Mouse (Mus musculus): ENCODE measurements around the gene Acox1. TPM values are rescaled to one million over a fixed set of nuclear protein-coding genes. Genes with fewer than 3 reads are reported as not detected.

The Acox1 gene
- polyA plus RNA-seq, 1 experiment from 2014 or later, result 14.5 TPM

- H3K4me2 ChIP-seq, result peak overlapping the region; percentile 78
- WGBS (ENCODE audit: insufficient replicate concordance), result 10% methylated on average over 6 of the region's 6 CpGs
- ATAC-seq (ENCODE audit: low read depth), result no peak
- H3K4me3 ChIP-seq (replicated peaks), result peak overlapping the region; percentile 72
- peaks cover 3% of the 10 kb centered on the region; the same call in 1 of the 2 replicates for H3K36me3 ChIP-seq
- H3K9ac ChIP-seq, result peak overlapping the region; percentile 83
- DNase-seq, result no peak
- H3K9me3 ChIP-seq (replicated peaks), result no peaks in the 10 kb centered on the region
- H3K4me1 ChIP-seq (replicated peaks), result peaks cover 29% of the 10 kb centered on the region
- H3K27me3 ChIP-seq, result no peaks in the 10 kb centered on the region
- H3K27ac ChIP-seq, result peak overlapping the region; percentile 73
These were observed 31.6 kb downstream of the Acox1 start for GRCm38 (mm10) chr11:116167232-116167631.

- H3K9me3 ChIP-seq (replicated peaks), result no peaks in the 10 kb centered on the region
- no peak overlapping the region for H3K4me3 ChIP-seq (replicated peaks)
- ATAC-seq (ENCODE audit: low read depth) (no peak), DNase-seq (no peak)
- peaks cover 29% of the 10 kb centered on the region for H3K4me1 ChIP-seq (replicated peaks)
- peaks cover 18% of the 10 kb centered on the region; the same call in 1 of the 2 replicates for H3K36me3 ChIP-seq
- H3K27ac ChIP-seq, result no peak overlapping the region; the same call in 1 of the 2 replicates
- H3K27me3 ChIP-seq, result no peaks in the 10 kb centered on the region
- no peak overlapping the region for H3K4me2 ChIP-seq
- WGBS (ENCODE audit: insufficient replicate concordance), result 60% methylated on average over 9 of the region's 9 CpGs
- no peak overlapping the region for H3K9ac ChIP-seq
These were observed 35.8 kb downstream of the Acox1 start for GRCm38 (mm10) chr11:116163002-116163401.

- no peak overlapping the region for H3K4me3 ChIP-seq (replicated peaks)
- ATAC-seq (ENCODE audit: low read depth) (no peak), DNase-seq (no peak)
- H3K4me2 ChIP-seq, result no peak overlapping the region
- H3K9ac ChIP-seq, result no peak overlapping the region
- peaks cover 24% of the 10 kb centered on the region for H3K4me1 ChIP-seq (replicated peaks)
- H3K27me3 ChIP-seq, result no peaks in the 10 kb centered on the region
- WGBS (ENCODE audit: insufficient replicate concordance), result 74% methylated on average over 10 of the region's 10 CpGs
- no peak overlapping the region for H3K27ac ChIP-seq
- peaks cover 24% of the 10 kb centered on the region for H3K36me3 ChIP-seq
- H3K9me3 ChIP-seq (replicated peaks), result no peaks in the 10 kb centered on the region
These were observed 36.7 kb downstream of the Acox1 start for GRCm38 (mm10) chr11:116162146-116162545.

GRCm38 (mm10) chr11:116161312-116161711, 37.5 kb downstream of the Acox1 start:
- Histone ChIP-seq H3K27me3 (no peaks in the 10 kb centered on the region), H3K9me3 (replicated peaks) (no peaks in the 10 kb centered on the region), H3K9ac (no peak overlapping the region), H3K27ac (no peak overlapping the region), H3K36me3 (peaks cover 31% of the 10 kb centered on the region), H3K4me2 (no peak overlapping the region), H3K4me3 (replicated peaks) (no peak overlapping the region), H3K4me1 (replicated peaks) (peaks cover 15% of the 10 kb centered on the region)
- WGBS (ENCODE audit: insufficient replicate concordance), result 64% methylated on average over 12 of the region's 12 CpGs
- ATAC-seq (ENCODE audit: low read depth), result no peak
- no peak for DNase-seq

GRCm38 (mm10) chr11:116150960-116151359, 47.9 kb downstream of the Acox1 start:
- peak overlapping the region; percentile 39 for H3K4me2 ChIP-seq
- ATAC-seq (ENCODE audit: low read depth), result peak; percentile 97
- no peak overlapping the region for H3K4me3 ChIP-seq (replicated peaks)
- peak overlapping the region; percentile 84 for H3K27ac ChIP-seq
- H3K9me3 ChIP-seq (replicated peaks), result no peaks in the 10 kb centered on the region
- peaks cover 32% of the 10 kb centered on the region for H3K4me1 ChIP-seq (replicated peaks)
- peaks cover 88% of the 10 kb centered on the region for H3K36me3 ChIP-seq
- peak; percentile 42 for DNase-seq
- no peaks in the 10 kb centered on the region for H3K27me3 ChIP-seq
- H3K9ac ChIP-seq, result peak overlapping the region; percentile 39
- WGBS (ENCODE audit: insufficient replicate concordance), result 48% methylated on average over 2 of the region's 2 CpGs

GRCm38 (mm10) chr11:116149341-116149740, 49.5 kb downstream of the Acox1 start:
- Histone ChIP-seq H3K4me2 (no peak overlapping the region), H3K27ac (0 out of 2 replicates have a peak overlapping the region, but pooled peaks have one; percentile 31), H3K36me3 (peaks cover 85% of the 10 kb centered on the region), H3K9me3 (replicated peaks) (no peaks in the 10 kb centered on the region), H3K9ac (no peak overlapping the region), H3K4me1 (replicated peaks) (peaks cover 34% of the 10 kb centered on the region), H3K4me3 (replicated peaks) (no peak overlapping the region), H3K27me3 (no peaks in the 10 kb centered on the region)
- WGBS (ENCODE audit: insufficient replicate concordance), result 81% methylated on average over 6 of the region's 6 CpGs
- DNase-seq (no peak), ATAC-seq (ENCODE audit: low read depth) (no peak)

- Histone ChIP-seq H3K9ac (no peak overlapping the region), H3K36me3 (peaks cover 83% of the 10 kb centered on the region), H3K4me1 (replicated peaks) (peaks cover 40% of the 10 kb centered on the region), H3K9me3 (replicated peaks) (no peaks in the 10 kb centered on the region), H3K4me2 (no peak overlapping the region), H3K27ac (no peak overlapping the region; the same call in 1 of the 2 replicates), H3K4me3 (replicated peaks) (no peak overlapping the region), H3K27me3 (no peaks in the 10 kb centered on the region)
- ATAC-seq (ENCODE audit: low read depth) (no peak), DNase-seq (no peak)
- 78% methylated on average over 20 of the region's 20 CpGs for WGBS (ENCODE audit: insufficient replicate concordance)
These were observed 50.1 kb downstream of the Acox1 start for GRCm38 (mm10) chr11:116148761-116149221.

- H3K9me3 ChIP-seq (replicated peaks), result no peaks in the 10 kb centered on the region
- H3K4me2 ChIP-seq, result no peak overlapping the region
- no peaks in the 10 kb centered on the region for H3K27me3 ChIP-seq
- peaks cover 71% of the 10 kb centered on the region for H3K36me3 ChIP-seq
- peaks cover 53% of the 10 kb centered on the region for H3K4me1 ChIP-seq (replicated peaks)
- no peak for DNase-seq
- peak overlapping the region; percentile 51 for H3K27ac ChIP-seq
- 80% methylated on average over 25 of the region's 25 CpGs for WGBS (ENCODE audit: insufficient replicate concordance)
- no peak overlapping the region for H3K9ac ChIP-seq
- no peak overlapping the region for H3K4me3 ChIP-seq (replicated peaks)
- ATAC-seq (ENCODE audit: low read depth), result no peak
These were observed 52.4 kb downstream of the Acox1 start for GRCm38 (mm10) chr11:116146294-116146985.

- DNase-seq, result no peak
These were observed 53.2 kb downstream of the Acox1 start for GRCm38 (mm10) chr11:116145481-116146293.

GRCm38 (mm10) chr11:116143468-116143867, 55.4 kb downstream of the Acox1 start:
- ATAC-seq (ENCODE audit: low read depth), result peak; percentile 32
- H3K27ac ChIP-seq, result peak overlapping the region; percentile 89

More at GRCm38 (mm10) chr11:116145481-116146293, 53.2 kb downstream of the Acox1 start:
- peaks cover 63% of the 10 kb centered on the region for H3K36me3 ChIP-seq
- no peak overlapping the region for H3K9ac ChIP-seq
- peak overlapping the region; percentile 89 for H3K27ac ChIP-seq
- peaks cover 49% of the 10 kb centered on the region for H3K4me1 ChIP-seq (replicated peaks)
- no peaks in the 10 kb centered on the region for H3K27me3 ChIP-seq
- no peak overlapping the region for H3K4me3 ChIP-seq (replicated peaks)
- H3K9me3 ChIP-seq (replicated peaks), result no peaks in the 10 kb centered on the region
- no peak overlapping the region for H3K4me2 ChIP-seq
- WGBS (ENCODE audit: insufficient replicate concordance), result 77% methylated on average over 18 of the region's 18 CpGs
- no peak for ATAC-seq (ENCODE audit: low read depth)

GRCm38 (mm10) chr11:116142211-116142991, 56.4 kb downstream of the Acox1 start:
- no peak overlapping the region for H3K4me3 ChIP-seq (replicated peaks)
- H3K36me3 ChIP-seq, result peaks cover 36% of the 10 kb centered on the region
- 57% methylated on average over 10 of the region's 10 CpGs for WGBS (ENCODE audit: insufficient replicate concordance)
- peak overlapping the region; percentile 62 for H3K9ac ChIP-seq
- peak overlapping the region; percentile 89 for H3K27ac ChIP-seq
- peaks cover 56% of the 10 kb centered on the region for H3K4me1 ChIP-seq (replicated peaks)
- H3K4me2 ChIP-seq, result peak overlapping the region; percentile 37
- no peaks in the 10 kb centered on the region for H3K27me3 ChIP-seq
- peak; percentile 81 for DNase-seq
- no peaks in the 10 kb centered on the region for H3K9me3 ChIP-seq (replicated peaks)
- ATAC-seq (ENCODE audit: low read depth), result peak; percentile 58

More at GRCm38 (mm10) chr11:116143468-116143867, 55.4 kb downstream of the Acox1 start:
- 55% methylated on average over 3 of the region's 3 CpGs for WGBS (ENCODE audit: insufficient replicate concordance)
- H3K9ac ChIP-seq, result peak overlapping the region; percentile 62
- H3K9me3 ChIP-seq (replicated peaks), result no peaks in the 10 kb centered on the region
- DNase-seq, result no peak
- H3K4me3 ChIP-seq (replicated peaks), result no peak overlapping the region
- peaks cover 42% of the 10 kb centered on the region for H3K36me3 ChIP-seq
- H3K4me2 ChIP-seq, result peak overlapping the region; percentile 37
- H3K4me1 ChIP-seq (replicated peaks), result peaks cover 47% of the 10 kb centered on the region
- no peaks in the 10 kb centered on the region for H3K27me3 ChIP-seq

Measured in liver, embryonic 13.5 days (tissue).